Mouse (Mus musculus) thymus, postnatal 4 days (tissue): ENCODE data around the gene Mrps26.

Experiments
- DNase-seq: peaks from one replicate; pipeline ENCODE4 v3.0.0; 2021

Mrps26 gene

GRCm38 (mm10) chr2:130577021-130577420 is 13.5 kb downstream of the Mrps26 start:
- DNase-seq = no peak

- DNase-seq = peak; percentile 68
Observed at GRCm38 (mm10) chr2:130577632-130578031, 14.1 kb downstream of the Mrps26 start.

GRCm38 (mm10) chr2:130578148-130578547 is 14.6 kb downstream of the Mrps26 start:
- DNase-seq = peak; percentile 83

GRCm38 (mm10) chr2:130579791-130580190 is 16.2 kb downstream of the Mrps26 start:
- DNase-seq = no peak

- no peak for DNase-seq
Observed at GRCm38 (mm10) chr2:130581201-130581600, 17.7 kb downstream of the Mrps26 start.

- no peak for DNase-seq
Observed at GRCm38 (mm10) chr2:130582552-130582951, 19.0 kb downstream of the Mrps26 start, which contains the start of gene Avp. Gene Avp (minus strand): TSS chr2:130582554.

GRCm38 (mm10) chr2:130583902-130584560 is 20.5 kb downstream of the Mrps26 start:
- no peak for DNase-seq

GRCm38 (mm10) chr2:130586016-130586415 is 22.5 kb downstream of the Mrps26 start:
- no peak for DNase-seq

GRCm38 (mm10) chr2:130588373-130588772 is 24.8 kb downstream of the Mrps26 start:
- DNase-seq = no peak

GRCm38 (mm10) chr2:130589157-130589556 is 25.6 kb downstream of the Mrps26 start:
- DNase-seq = no peak

- no peak for DNase-seq
Observed at GRCm38 (mm10) chr2:130589761-130590160, 26.2 kb downstream of the Mrps26 start.

- DNase-seq = no peak
Observed at GRCm38 (mm10) chr2:130591016-130591415, 27.5 kb downstream of the Mrps26 start.

- DNase-seq = no peak
Observed at GRCm38 (mm10) chr2:130595596-130595995, 32.1 kb downstream of the Mrps26 start.

GRCm38 (mm10) chr2:130597601-130598010 is 34.1 kb downstream of the Mrps26 start:
- DNase-seq = no peak

GRCm38 (mm10) chr2:130598399-130598798 is 34.9 kb downstream of the Mrps26 start:
- DNase-seq = no peak

GRCm38 (mm10) chr2:130602195-130602594 is 38.7 kb downstream of the Mrps26 start:
- DNase-seq = no peak

- peak; percentile 58 for DNase-seq
Observed at GRCm38 (mm10) chr2:130613091-130613490, 49.5 kb downstream of the Mrps26 start.
